Mouse (Mus musculus): Measurements from ENCODE around the gene Tmed8.

GRCm38 (mm10) chr12:87127256-87127655 is 73.0 kb downstream of the Tmed8 start:
- TF ChIP-seq POLR2A (IDR thresholded peaks at IDR 0.05; ENCODE audit: insufficient read depth, low read length): no peak
- no peak for TF ChIP-seq EP300 (IDR thresholded peaks at IDR 0.05; ENCODE audit: insufficient read depth, low read depth, low read length)
- TF ChIP-seq CTCF (IDR thresholded peaks at IDR 0.05; ENCODE audit: low read depth, low read length): no peak

Measured in ES-Bruce4 (cell line).